Mouse (Mus musculus) C2C12 (cell line): ENCODE measurements around the gene Ttc9.

ENCODE experiments used
- CEBPB ChIP-seq: IDR thresholded peaks from one replicate; pipeline ENCODE4 v1.6.1; 2011; ENCODE audit warnings: low read depth, mild to moderate bottlenecking, control low read depth, moderate library complexity
- CTCF ChIP-seq: IDR thresholded peaks from one replicate; pipeline ENCODE4 v1.5.1; 2011; ENCODE audit not compliant: control insufficient read depth, insufficient read depth, insufficient read length
- FOSL1 ChIP-seq: IDR thresholded peaks from one replicate; pipeline ENCODE4 v1.8.0; 2011; ENCODE audit warnings: mild to moderate bottlenecking, low read length; ENCODE audit not compliant: poor library complexity, insufficient read depth, severe bottlenecking
- MYOD1 ChIP-seq: IDR thresholded peaks from one replicate; pipeline ENCODE4 v1.6.1; 2011; ENCODE audit warnings: low read depth; ENCODE audit not compliant: control insufficient read depth, insufficient read length
- USF1 ChIP-seq: IDR thresholded peaks from one replicate; pipeline ENCODE4 v1.6.1; 2011; ENCODE audit warnings: low read depth, mild to moderate bottlenecking, control low read depth, moderate library complexity

DNA sequence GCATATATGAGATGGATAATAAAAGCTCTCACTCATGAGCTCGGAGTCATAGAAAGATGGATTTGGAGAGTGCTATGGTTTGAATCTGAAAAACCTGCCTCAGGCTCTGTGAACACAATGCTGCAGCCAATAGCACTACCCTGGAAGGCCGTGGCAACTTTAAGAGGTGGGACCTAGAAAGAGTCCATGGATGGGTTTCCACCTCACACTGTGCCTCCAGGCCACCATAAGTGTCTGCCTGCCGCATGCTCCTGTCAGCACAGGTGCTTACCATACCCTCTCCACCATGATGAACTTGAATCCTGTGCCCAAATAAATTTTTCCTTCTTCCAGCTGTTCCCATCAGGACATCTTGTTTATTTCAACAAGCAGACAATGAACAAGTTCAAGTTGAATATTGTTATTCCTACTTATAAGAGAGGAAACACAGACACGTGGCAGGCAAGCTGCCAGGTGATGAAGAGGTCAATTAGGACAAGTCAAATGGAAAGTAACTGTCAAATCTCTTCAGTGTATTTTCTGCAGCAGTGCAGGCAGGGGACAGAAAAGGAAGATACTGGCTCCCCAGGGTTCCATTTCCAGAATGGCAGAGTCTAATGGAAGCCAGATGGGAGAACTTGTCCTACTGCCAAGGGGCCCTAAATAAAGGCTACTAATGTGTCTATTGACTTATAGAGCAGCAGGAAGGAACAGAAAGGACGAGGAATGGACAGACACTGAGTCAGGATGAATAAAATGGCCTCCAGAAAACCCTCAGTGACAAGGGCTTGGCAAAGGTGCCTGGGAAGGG is 25.9 kb upstream of the Ttc9 start:
- TF ChIP-seq CTCF (no peak), USF1 (no peak), CEBPB (no peak), FOSL1 (no peak), MYOD1 (no peak)
